Mouse (Mus musculus) midbrain, embryonic 16.5 days (tissue): ENCODE results near the gene Vmn1r218. TPM values are rescaled to one million over a fixed set of nuclear protein-coding genes. Genes with fewer than 3 reads are reported as not detected.

Source experiments
- ATAC-seq: fragments of 200-750 bp; cut with Nextera tagmentation; 2 replicates; pipeline ENCODE4 v1.8.0; 2017; ENCODE audit warnings: moderate TSS enrichment
- H3K27ac ChIP-seq: fragments of 300-500 bp; sonication (generic); 2 replicates; pipeline ENCODE4 v1.5.1; 2014; ENCODE audit warnings: mild to moderate bottlenecking, low read length, mixed read lengths
- H3K27me3 ChIP-seq: fragments of 300-500 bp; sonication (generic); 2 replicates; pipeline ENCODE4 v1.6.1; 2014; ENCODE audit warnings: low read depth, low read length, mixed read lengths; ENCODE audit not compliant: control insufficient read depth, insufficient read depth
- H3K36me3 ChIP-seq: fragments of 300-500 bp; sonication (generic); 2 replicates; pipeline ENCODE4 v1.6.1; 2014; ENCODE audit warnings: mild to moderate bottlenecking, low read length, moderate library complexity, mixed read lengths; ENCODE audit not compliant: control insufficient read depth, insufficient read depth
- H3K4me1 ChIP-seq: fragments of 300-500 bp; sonication (generic); 2 replicates; pipeline ENCODE4 v1.6.1; 2014; ENCODE audit warnings: mild to moderate bottlenecking, low read length, mixed read lengths; ENCODE audit not compliant: control insufficient read depth, insufficient read depth
- H3K4me2 ChIP-seq: fragments of 300-500 bp; sonication (generic); 2 replicates; pipeline ENCODE4 v1.6.1; 2014; ENCODE audit warnings: mild to moderate bottlenecking, low read length, mixed read lengths
- H3K4me3 ChIP-seq: fragments of 300-500 bp; sonication (generic); 2 replicates; pipeline ENCODE4 v1.5.1; 2014; ENCODE audit warnings: low read depth, mild to moderate bottlenecking, low read length, moderate library complexity, mixed read lengths
- H3K9ac ChIP-seq: fragments of 300-500 bp; sonication (generic); 2 replicates; pipeline ENCODE4 v1.6.1; 2014; ENCODE audit warnings: low read depth, low read length, mixed read lengths
- H3K9me3 ChIP-seq: fragments of 300-500 bp; sonication (generic); replicated peaks from 2 replicates; pipeline ENCODE4 v1.6.1; 2014; ENCODE audit warnings: mild to moderate bottlenecking, low read length, mixed read lengths; ENCODE audit not compliant: control insufficient read depth, poor library complexity, severe bottlenecking
- WGBS: fragments of 180-500 bp; shearing (Covaris S2); extraction: QIAGEN DNeasy Blood & Tissue Kit; methylation state at CpG from one replicate; pipeline ENCODE4 v1.1.7; 2014; 5-methylcytosine and 5-hydroxymethylcytosine counted together
- polyA plus RNA-seq: library from polyadenylated mRNA; unstranded; fragments of >200 nt; fragmentation: Nextera tagmentation; extraction: Ambion mirVana; gene quantifications from 2 replicates; pipeline ENCODE4 v1.2.1, GENCODE M21; 2015

The Vmn1r218 gene
- polyA plus RNA-seq, 1 experiment from 2014 or later: not detected

GRCm38 (mm10) chr13:23187875-23188274 is 54.9 kb downstream of the Vmn1r218 start, which contains the start of gene Vmn1r220:
Gene Vmn1r220, minus strand, starts transcription at chr13:23187975.
- WGBS: 85% methylated on average over 2 of the region's 2 CpGs
- Histone ChIP-seq H3K9ac (no peak within 1 kb of the TSS), H3K4me3 (no peak within 1 kb of the TSS), H3K9me3 (no peaks in the 10 kb centered on the region), H3K27ac (no peak within 1 kb of the TSS), H3K4me1 (no peaks in the 10 kb centered on the region), H3K36me3 (no peaks in the 10 kb centered on the region), H3K27me3 (no peaks in the 10 kb centered on the region), H3K4me2 (no peak within 1 kb of the TSS)
- ATAC-seq: no peak

Other genes with a start within 250 kb of the Vmn1r218 start
- not detected in 2 replicates for gene Vmn1r212, start 248.9 kb upstream of the Vmn1r218 start, polyA plus RNA-seq
- not detected in 2 replicates for gene Vmn1r213, start 125.5 kb upstream of the Vmn1r218 start, polyA plus RNA-seq
- gene Vmn1r214, start 102.7 kb upstream of the Vmn1r218 start, polyA plus RNA-seq: not detected in 2 replicates
- not detected in 2 replicates for gene Vmn1r215, start 65.1 kb upstream of the Vmn1r218 start, polyA plus RNA-seq
- gene Vmn1r217, start 14.9 kb upstream of the Vmn1r218 start, polyA plus RNA-seq: not detected in 2 replicates
- not detected in 2 replicates for gene Vmn1r219, start 26.2 kb downstream of the Vmn1r218 start, polyA plus RNA-seq
- gene Vmn1r220, start 54.8 kb downstream of the Vmn1r218 start, polyA plus RNA-seq: not detected in 2 replicates
- gene Vmn1r221, start 81.0 kb downstream of the Vmn1r218 start, polyA plus RNA-seq: not detected in 2 replicates
- not detected in 2 replicates for gene Vmn1r222, start 102.8 kb downstream of the Vmn1r218 start, polyA plus RNA-seq
- not detected in 2 replicates for gene Vmn1r223, start 114.0 kb downstream of the Vmn1r218 start, polyA plus RNA-seq
- gene Zfp322a, start 236.1 kb downstream of the Vmn1r218 start, polyA plus RNA-seq: 55.5 and 57.4 TPM in 2 replicates